Mouse (Mus musculus) adrenal gland, adult (tissue): ENCODE results near the gene Hcrtr1.
A peak's percentile ranks its signal among the peaks of the same experiment; 100 is the strongest.

ENCODE experiments used
- DNase-seq, 2 experiments: peaks; one replicate each; pipeline ENCODE4 v3.0.0; 2022 to 2023; ENCODE audit warnings: low spot score in 1 of 2; ENCODE audit not compliant: inconsistent age in 2 of 2

The Hcrtr1 gene

DNA sequence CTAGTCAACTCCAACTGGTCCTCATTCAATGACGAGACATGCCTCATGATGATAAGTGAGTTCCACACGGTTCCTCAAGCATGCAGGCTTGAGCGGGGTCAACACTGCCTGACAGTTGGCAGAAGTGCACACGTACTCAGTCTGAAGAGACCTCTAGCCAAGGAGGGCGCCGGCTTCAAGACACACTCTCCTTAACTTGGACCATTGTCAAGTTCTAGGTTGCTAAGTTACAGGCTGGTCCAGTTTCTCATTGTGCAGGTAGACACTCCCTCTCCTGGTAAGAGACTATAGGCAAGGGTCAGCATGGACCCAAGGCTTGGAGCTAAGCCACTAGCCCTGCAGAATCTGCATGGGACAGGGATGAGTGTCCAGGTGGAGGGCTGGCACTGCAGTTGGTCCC lies 14.0 kb downstream of the Hcrtr1 start:
- DNase-seq, result no peak

DNA sequence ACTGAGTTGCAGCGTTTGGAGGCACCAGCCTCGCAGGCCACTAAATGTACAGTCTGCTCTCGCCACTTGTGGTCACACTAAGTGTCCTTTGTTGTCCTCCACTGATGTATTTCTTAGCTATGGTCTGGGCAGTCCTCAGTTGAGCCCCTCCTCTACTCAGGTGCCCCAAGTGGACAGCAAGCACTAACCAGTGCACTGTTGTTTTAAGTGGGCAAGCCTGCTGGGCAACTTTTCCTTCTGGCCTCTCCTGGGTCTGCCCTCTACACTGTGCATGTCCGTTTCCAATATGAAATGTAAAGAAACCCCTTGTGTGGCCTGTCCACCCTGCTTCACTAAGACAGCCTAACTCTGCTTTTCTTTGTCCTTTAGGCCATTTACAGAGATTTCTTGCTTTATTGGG lies 15.0 kb downstream of the Hcrtr1 start:
- no peak for DNase-seq

DNA sequence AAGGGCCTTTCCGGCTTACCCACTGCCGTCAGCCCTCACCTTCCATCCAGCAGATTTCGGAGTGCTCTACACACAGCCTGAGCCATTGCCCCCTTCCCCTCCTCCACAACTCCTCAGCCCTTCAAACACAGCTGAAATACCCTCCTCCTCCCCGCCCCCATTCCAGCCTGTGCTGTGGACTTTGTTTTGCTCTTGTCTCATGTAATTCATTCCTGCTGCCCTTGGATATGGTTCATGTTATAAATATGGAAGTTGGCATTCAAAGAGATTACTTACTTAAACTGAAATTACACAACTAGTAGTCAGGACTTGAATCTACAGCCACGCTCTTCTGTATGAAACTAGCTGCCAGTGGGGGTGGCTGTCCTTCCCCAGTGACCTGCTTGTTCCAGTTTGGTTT lies 16.1 kb downstream of the Hcrtr1 start:
- no peak for DNase-seq

DNA sequence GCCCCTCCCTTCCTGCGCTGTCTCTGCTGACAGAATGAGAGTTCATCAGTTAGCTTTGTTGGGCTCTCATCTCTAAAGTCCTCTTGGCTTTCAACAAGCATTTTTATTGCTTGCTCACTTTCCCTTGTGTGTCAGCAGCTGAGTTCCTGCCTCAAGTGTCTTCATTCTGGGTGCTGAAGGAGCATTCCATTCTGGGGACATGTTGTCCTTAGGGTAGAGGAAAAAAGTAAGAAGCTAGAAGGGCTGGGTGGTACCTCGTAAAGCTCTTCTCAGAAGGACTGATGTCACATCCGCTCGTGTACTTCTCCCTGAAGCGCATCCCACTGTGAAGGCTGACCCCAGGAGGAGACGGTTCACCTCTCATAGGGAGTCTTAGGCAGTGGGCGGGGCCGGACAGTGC lies 17.6 kb downstream of the Hcrtr1 start:
- no peak for DNase-seq

DNA sequence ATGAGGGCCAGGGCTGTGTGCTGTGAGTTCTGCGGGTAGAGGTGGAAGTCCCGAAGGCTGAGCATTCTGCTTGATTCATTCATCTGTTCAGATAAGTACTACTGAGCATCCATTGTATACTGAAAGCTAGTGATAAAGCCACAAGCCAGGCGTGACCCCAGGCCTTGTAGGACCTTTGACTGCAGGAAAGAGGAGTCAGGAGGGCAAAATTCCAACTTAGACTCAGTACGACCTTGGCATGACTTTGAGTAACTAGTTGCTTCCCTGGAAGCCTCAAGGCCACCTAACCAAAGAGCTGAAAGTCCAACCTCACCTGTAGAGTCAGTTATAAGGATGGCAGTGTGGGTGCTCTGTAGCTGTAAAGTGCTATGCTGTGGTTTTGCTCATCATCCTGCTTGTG lies 18.4 kb downstream of the Hcrtr1 start:
- peak in 1 of 2 experiments; percentile 61 for DNase-seq

DNA sequence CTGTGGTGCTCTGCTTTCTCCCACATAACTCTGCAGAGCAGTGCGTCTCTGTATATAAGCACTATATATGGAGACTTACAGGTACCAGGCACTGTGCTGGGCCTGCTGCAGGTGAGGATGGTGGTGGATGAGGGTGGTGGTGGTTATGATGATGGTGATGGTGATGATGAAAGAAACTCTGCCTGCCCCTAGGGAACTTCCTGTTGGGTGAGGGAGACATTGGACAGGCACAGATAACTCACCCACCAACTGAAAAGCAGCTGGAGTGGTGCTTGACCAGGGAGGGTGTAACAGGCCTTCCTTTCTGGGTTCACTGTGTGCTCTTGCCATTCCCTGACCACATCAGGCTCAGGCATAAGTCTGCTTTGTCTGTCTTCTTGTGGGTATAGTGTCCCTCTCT lies 26.4 kb downstream of the Hcrtr1 start:
- no peak for DNase-seq

DNA sequence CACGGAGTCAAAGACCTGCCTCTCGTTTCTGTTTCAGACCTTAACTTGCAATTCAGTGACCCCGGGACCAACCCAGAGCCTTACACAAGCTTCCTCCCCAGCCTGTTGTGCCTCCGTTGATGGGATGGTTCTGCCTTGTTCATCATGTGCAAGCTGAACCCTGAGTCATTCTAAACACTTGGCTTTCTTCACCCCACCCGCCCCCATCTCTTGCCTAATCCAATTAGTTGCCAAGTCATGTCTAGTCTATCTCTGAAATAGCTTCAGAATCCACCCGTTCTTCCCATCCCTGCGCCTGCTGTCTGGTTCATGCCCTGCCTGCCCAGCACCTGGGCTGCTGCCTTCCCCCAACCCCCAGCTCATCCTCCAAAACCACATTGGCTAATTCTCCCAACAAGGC lies 26.9 kb downstream of the Hcrtr1 start:
- DNase-seq, result peak; percentile 85 to 92

DNA sequence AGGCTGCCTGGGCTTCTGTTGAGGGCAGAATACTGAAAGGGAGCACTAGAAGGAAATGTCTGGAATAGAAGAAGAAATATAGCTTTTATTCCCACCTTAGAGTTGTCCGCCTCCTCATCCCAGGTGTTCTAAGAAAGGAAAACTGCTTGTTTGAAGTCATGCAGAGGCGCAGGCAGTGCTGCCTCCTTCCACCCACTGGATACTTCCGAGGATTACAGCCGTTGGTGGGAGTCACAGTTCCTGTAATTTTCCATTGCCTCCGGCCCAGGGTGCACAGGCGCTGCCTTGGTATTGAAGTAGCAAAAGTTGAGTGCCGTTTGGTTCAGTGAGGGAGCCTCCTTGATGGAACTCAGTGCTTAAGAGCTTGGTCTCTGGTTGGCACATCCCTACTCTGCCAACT lies 29.1 kb downstream of the Hcrtr1 start:
- peak in 1 of 2 experiments; percentile 58 for DNase-seq

DNA sequence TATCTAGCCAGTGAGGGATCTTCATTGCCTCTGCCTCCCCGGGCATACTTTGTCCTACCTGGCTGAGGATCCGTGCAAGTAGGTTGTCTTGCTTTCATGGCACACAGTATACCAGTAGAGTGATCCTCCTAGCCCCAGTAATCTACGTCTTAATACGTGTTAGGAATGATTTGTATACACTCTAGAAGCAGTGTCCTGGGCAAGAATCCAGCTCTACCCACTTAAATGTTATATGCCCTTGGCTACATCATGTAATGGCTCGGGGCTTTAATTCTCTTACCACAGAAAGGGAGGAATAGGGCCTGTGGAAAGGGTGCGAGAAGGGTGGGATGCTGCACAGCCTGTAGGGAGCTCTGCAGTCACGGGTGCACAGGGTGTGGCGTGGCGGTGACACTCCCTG lies 29.5 kb downstream of the Hcrtr1 start:
- DNase-seq, result no peak

DNA sequence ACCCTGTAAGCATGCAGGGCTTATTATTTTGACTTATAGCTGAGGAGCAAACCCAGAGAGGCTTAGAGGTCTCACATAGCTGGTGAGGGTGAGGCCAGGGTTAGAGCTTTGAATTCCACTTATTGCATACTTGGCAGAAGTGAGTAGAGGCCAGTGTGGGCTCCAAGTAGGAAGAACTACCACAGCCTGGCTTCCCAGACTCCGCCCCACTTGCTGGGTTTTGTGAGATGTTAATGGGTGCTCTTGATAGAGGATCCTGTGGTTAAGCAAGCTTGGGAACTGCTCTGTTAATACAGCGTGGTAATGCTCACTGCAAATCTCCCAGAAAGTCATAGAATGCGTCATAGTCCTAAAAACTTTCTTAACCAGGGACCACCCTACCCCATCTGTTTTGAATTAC lies 30.2 kb downstream of the Hcrtr1 start:
- DNase-seq, result peak in 1 of 2 experiments; percentile 30

DNA sequence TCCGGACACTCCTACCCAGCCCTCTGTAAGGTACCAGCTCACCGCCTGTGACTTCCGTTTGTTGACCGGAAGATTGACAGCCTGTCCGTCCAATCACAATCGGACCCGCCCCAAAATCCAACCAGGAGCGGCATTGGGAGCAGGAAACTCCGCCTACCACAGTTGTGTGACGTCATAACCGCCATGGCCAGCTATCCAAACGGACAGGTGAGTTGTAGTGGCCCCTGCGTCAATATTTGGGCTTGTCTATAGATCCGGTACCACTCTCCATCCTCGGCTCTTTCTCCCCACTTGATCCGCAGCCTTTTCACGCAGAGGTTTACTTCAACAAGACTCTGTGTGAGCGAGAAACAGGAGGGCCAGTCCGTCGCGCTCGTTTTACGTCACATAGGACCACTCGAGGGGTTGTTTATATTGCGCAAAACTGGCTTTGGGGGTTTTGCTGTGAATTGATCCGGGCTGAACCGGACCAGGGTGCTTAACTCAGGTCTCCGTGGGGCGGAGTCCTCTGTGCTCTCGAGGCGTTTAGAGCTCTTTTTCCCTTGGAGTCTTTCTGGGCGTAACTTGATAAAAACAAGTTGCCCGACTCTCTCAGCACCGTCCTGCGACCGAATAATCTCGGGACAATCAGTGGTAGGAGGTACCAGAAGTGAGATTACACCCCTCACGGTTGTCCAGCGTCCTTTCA lies 31.6 kb downstream of the Hcrtr1 start:
- DNase-seq, result peak; percentile 99 to 100

DNA sequence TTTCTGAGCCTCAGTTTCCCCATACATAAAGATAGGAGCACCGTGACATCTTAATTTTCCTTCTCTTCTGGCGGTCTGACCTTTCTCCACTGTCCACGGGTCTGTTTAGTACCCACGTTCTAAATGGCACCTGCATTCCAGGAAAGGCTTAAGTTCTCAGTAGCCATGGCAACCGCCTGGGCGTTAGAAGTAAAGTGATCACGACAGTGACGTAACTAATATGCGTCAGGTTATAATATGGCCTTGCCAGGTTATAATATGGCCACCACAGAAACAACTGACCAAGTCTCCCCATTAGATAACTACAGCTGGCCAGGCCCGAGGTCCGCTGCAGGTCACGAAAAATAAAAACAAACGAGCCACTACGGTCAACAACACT lies 32.1 kb downstream of the Hcrtr1 start:
- no peak for DNase-seq

DNA sequence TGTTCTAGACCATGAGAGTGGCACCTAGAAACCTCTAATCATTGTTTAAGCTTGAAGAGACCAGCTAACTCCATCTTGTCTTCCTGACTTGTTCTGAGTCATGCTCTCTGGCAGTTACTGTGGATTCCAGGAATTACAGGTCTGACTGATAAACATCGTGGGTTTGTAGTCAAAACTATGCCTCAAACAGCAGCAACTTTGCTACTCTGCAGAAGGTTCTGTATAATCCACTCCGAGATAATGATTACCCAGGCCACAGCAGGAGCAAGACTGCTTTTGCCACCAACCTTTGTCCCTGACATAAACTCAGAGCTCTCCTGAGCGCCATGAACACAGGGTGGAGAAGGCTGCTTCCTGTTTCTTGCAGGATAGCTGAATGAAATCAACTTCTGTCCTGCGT lies 34.6 kb downstream of the Hcrtr1 start:
- DNase-seq, result peak in 1 of 2 experiments; percentile 57

DNA sequence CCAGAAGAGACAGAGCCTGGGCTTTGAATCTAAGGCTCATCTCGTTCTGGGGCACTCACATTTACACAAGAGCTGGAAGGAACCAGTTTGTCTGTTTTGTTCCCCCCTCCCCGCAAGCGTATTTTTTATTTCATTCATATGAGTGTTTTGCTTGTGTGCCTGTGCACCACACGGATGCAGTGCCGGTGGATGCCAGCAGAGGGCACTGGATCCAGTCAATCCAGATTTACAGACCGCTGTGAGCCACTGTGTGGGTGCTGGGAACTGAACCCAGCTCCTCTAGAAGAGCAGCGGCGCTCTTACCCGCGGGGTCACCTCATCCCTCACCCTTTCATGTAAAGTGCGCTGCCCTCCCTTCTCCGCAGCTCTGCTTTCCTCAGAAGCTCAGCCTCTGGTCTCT lies 35.5 kb downstream of the Hcrtr1 start:
- DNase-seq, result no peak

DNA sequence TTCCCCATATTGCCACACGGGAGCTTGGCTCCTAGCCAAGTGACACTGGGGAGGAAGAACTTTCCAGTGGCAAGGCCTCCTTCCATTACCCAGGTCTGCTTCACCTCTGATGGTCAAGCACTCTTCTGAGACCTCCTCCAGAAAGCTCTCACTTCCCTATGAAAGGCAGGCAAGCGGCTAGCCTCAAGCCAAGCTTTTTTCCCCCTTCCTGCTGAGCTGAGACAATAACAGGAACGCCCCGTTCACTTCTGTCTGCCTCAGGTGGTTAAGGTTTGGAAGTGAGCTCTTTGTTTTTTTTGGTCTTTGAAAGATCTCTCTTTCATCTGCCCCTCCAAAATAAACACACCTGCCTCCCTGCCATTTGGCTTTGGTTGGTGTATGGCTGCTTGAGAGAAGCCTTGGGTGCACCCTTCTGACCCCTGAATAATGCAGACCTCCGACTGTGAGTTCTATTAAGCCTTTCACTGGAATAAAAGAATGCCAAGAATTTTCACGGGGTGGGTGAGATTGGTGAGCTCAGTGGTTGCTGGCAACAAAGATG lies 37.0 kb downstream of the Hcrtr1 start, which contains the start of gene Pef1:
Gene Pef1 (plus strand): TSS at position 448 of the 541 bp plus-strand sequence.
- DNase-seq, result no peak

DNA sequence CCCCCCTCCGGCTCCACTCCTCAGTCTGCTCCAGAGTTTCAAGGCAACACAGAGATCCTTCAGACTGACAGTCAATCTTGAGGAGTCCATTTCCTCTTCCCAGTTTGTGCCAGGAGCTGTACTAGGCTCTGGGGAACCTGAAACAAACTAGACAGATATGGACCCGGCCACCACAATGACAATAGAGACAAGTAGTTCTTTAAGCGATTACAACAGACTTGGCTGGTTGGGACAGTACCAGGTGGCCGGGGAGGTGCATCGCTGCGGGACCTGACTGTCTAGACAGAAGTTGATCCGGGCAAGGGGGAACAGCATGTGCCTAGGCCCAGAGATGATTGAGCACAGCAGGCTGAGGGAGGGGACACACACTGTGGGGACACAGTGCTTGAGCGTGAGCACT lies 38.0 kb downstream of the Hcrtr1 start:
- no peak for DNase-seq

DNA sequence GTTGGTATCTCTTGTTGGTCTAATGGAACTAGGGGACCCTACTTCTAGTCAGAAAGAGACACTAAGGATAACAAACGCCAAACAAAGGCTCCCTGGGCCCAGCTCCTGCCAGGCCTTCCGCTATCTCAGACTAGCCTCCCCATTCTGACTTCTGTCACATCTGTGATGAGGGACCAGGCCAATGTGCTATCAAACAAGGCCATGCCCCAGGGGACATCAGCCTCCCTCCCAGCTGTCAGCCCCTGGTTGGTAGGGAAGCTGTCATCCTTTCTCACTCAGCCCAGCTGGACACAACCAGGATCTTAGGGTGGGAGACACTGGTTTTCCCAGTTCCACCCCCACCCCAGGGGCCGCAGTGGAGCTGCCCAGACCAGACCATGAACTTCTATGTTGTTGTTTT lies 44.0 kb downstream of the Hcrtr1 start:
- no peak for DNase-seq

DNA sequence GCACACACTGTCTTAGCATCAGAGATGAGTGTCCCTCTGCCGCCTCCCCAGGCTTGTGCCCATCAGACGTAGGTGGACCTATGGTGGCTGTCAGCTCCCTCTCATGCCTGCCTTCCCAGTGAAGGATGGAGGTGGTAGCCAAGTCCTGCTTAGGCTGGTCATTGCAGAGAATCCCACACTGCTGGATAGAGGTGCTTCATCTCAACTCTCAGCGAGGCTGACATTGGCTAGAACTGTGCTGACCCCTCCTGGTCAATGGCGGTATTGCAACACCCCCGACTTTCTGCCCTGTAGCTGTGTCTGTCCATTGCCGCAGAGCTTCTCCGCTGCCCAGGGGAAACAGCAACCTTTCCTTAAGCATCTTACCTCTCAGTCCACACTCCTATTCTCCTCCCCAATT lies 51.9 kb downstream of the Hcrtr1 start:
- peak; percentile 91 to 98 for DNase-seq

DNA sequence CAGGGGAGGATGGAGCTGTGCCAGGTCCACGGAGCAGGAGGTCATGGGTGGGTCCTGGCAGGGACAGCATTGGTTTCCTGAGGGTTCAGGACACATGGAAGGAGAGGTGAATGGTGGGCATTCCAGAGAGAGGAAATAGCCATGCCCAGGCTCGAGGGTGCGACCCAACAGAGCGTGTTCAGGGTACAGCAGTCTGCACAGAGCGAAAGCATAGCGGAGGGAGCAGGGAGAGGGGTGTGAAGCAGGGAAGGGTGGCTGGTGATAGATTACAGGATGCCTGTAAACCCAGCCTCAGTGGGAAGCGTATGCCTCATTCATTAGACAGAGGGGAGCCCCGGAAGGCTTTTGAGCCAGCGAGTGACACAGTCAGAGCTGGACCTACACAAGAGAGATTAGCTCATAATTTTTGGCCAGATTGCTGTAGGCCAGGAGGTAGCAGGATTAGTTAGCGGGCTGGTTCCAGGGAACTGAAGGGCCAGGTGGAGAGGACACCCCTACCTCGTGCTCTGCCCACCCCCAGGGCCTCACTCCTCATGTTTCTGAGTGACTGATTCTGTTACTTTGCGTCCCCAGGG lies 53.8 kb downstream of the Hcrtr1 start:
- no peak for DNase-seq

DNA sequence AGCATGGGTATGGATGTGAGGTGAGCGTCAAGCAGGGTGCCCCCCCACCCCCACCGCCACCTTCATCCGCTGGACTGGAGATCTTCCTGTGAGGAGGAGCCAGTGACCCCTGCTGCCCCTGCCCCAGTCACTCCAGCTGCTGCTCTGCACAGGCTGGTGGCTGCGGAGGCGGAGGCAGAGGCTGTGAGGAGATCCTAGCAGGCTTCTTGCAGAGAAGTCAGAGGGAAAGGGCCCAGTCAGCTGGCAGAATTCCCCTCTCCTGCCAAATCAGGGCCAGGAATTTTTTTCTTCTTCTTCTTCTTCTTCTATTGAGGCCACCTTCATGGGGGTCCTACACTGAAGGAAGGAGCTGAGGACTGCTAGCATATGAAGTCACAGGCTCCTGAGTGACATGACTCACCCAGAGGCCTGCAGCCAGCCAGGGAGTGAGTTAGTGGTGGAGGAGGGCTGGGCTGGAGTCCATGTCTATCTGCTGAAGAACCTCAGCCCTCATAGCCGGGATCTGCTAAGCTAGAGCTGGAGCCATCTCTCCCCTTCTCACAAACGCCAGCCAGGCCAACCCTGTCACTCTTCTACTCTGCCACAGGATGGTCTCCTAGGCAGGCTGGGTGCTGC lies 54.7 kb downstream of the Hcrtr1 start:
- DNase-seq, result peak; percentile 61 to 79

DNA sequence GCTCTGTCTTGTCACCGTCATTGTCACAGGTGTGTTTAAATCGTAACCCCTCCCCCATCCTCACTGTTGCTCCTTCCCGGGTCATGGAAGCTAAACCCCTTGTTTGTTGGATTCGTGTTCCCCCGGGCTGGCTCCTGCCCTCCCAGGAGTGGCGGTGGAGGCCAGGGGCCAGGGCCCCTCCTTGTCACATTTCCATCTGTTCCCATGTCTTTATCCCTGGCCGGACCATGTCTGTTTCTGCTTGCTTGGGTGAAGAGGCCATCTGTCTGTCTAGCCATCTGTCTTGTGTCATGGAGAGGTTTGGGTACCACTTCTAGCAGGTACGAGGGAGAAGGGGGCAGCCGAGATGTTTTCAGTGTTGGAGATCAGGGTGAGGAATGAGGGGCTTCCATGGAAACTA lies 56.9 kb downstream of the Hcrtr1 start:
- DNase-seq, result no peak
